Mouse (Mus musculus) heart, embryonic 15.5 days (tissue): Measurements from ENCODE around the gene Lrp10. TPM values are rescaled to one million over a fixed set of nuclear protein-coding genes. Genes with fewer than 3 reads are reported as not detected.
A peak's percentile ranks its signal among the peaks of the same experiment; 100 is the strongest.

Experiments used
- ATAC-seq: fragments of 200-750 bp; cut with Nextera tagmentation; replicated peaks from 2 replicates; pipeline ENCODE4 v1.8.0; 2017; ENCODE audit warnings: low read depth, moderate TSS enrichment; ENCODE audit not compliant: insufficient number of reproducible peaks, insufficient read depth, low FRiP score
- H3K27ac ChIP-seq: fragments of 300-500 bp; sonication (generic); 2 replicates; pipeline ENCODE4 v1.5.1; 2015; ENCODE audit warnings: mild to moderate bottlenecking, inconsistent platforms
- H3K27me3 ChIP-seq: fragments of 300-500 bp; sonication (generic); 2 replicates; pipeline ENCODE4 v1.6.1; 2015; ENCODE audit warnings: inconsistent platforms
- H3K36me3 ChIP-seq: fragments of 300-500 bp; sonication (generic); 2 replicates; pipeline ENCODE4 v1.6.1; 2015; ENCODE audit warnings: mild to moderate bottlenecking, inconsistent platforms
- H3K4me1 ChIP-seq: fragments of 300-500 bp; sonication (generic); replicated peaks from 2 replicates; pipeline ENCODE4 v1.6.1; 2015; ENCODE audit warnings: inconsistent platforms
- H3K4me2 ChIP-seq: fragments of 300-500 bp; sonication (generic); 2 replicates; pipeline ENCODE4 v1.6.1; 2015; ENCODE audit warnings: inconsistent platforms, mild to moderate bottlenecking, moderate library complexity
- H3K4me3 ChIP-seq: fragments of 300-500 bp; sonication (generic); 2 replicates; pipeline ENCODE4 v1.5.1; 2015; ENCODE audit warnings: mild to moderate bottlenecking, inconsistent platforms
- H3K9ac ChIP-seq: fragments of 300-500 bp; sonication (generic); 2 replicates; pipeline ENCODE4 v1.6.1; 2015; ENCODE audit warnings: mild to moderate bottlenecking, inconsistent platforms
- H3K9me3 ChIP-seq: fragments of 300-500 bp; sonication (generic); replicated peaks from 2 replicates; pipeline ENCODE4 v1.6.1; 2016; ENCODE audit warnings: inconsistent platforms
- WGBS: fragments of 180-500 bp; shearing (Covaris S2); methylation state at CpG from one replicate; pipeline ENCODE4 v1.1.7; 2015; ENCODE audit warnings: mixed read lengths; 5-methylcytosine and 5-hydroxymethylcytosine counted together
- polyA plus RNA-seq: library from polyadenylated mRNA; unstranded; fragments of >200 nt; fragmentation: Nextera tagmentation; extraction: Ambion mirVana; gene quantifications from 2 replicates; pipeline ENCODE4 v1.2.1, GENCODE M21; 2015

Gene Lrp10
- polyA plus RNA-seq, 1 experiment from 2014 or later = 41.9 TPM

DNA sequence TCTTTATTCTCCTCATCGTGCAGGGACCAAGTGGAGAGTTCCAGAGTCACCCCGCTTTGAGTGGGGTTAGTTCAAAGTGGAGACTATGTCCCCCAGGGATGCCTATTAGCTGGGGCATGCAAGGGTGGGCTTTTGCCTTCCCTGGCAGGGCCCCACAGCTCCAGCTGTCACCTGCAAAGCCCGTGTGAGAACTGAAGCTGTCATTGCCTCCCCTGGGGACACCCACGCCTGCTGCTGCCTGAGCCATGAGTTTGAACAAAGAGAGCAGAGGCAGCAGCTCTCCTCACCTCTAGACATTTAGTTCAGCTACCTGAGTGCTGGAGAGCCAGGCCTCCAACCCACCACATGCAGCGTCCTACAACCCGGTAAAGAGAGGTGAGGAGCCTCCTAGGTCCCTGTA lies 16.7 kb downstream of the Lrp10 start:
- 58% methylated on average over 6 of the region's 6 CpGs for WGBS
- H3K27ac ChIP-seq = no peak overlapping the region
- H3K4me1 ChIP-seq = peaks cover 24% of the 10 kb centered on the region
- H3K4me2 ChIP-seq = no peak overlapping the region
- H3K9ac ChIP-seq = no peak overlapping the region
- H3K4me3 ChIP-seq = no peak overlapping the region
- no peaks in the 10 kb centered on the region for H3K36me3 ChIP-seq
- ATAC-seq = no peak
- H3K27me3 ChIP-seq = peaks cover 30% of the 10 kb centered on the region
- no peaks in the 10 kb centered on the region for H3K9me3 ChIP-seq

DNA sequence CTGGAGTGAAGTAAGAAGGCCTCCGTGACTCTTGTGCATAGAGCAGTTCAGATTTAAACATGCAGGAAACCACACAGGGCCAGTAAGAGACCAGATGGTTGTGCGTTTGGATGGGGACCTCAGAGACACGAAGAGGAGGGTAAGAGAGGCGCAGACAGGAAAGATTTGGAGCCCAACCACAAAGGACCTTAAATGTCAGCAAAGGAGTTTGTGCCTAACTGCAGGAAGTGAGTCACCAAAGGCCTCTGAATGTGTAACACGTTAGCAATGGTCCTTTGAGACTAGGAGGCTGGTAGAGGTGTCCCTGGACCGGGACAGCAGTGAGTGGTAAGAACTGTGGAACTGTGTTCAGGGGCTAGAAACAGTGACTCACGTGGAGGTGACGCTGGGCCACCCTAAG lies 17.5 kb downstream of the Lrp10 start:
- WGBS = 68% methylated on average over 8 of the region's 8 CpGs
- ATAC-seq = no peak
- H3K9ac ChIP-seq = no peak overlapping the region

DNA sequence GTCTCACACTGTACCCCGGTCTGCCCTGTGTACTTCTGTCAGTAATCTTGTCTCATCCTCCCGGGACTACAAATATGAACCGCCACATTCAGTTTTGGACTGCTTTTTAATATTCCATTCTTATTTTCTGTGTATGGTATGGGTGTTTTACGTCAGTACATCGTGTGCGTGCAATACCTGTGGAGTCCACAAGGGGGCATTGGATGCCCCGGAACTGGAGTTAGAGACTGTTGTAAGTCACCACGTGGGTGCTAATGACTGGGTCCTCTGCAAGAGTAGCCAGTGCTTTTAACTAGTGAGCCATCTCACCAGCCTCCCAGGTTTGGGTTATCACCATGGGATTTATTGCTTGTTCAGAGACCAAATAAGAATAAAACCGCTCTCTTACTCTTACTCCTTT lies 18.6 kb downstream of the Lrp10 start:
- no peak overlapping the region for H3K4me2 ChIP-seq
- H3K27ac ChIP-seq = no peak overlapping the region
- H3K27me3 ChIP-seq = peaks cover 24% of the 10 kb centered on the region
- peaks cover 10% of the 10 kb centered on the region for H3K4me1 ChIP-seq
- WGBS = 40% methylated on average over 9 of the region's 9 CpGs
- no peak overlapping the region for H3K4me3 ChIP-seq
- no peaks in the 10 kb centered on the region for H3K9me3 ChIP-seq
- no peaks in the 10 kb centered on the region for H3K36me3 ChIP-seq
- ATAC-seq = no peak
- no peak overlapping the region for H3K9ac ChIP-seq

More for the DNA sequence above, 17.5 kb downstream of the Lrp10 start:
- no peak overlapping the region for H3K27ac ChIP-seq
- H3K4me2 ChIP-seq = no peak overlapping the region
- H3K36me3 ChIP-seq = no peaks in the 10 kb centered on the region
- peaks cover 17% of the 10 kb centered on the region for H3K4me1 ChIP-seq
- H3K27me3 ChIP-seq = peaks cover 30% of the 10 kb centered on the region
- H3K9me3 ChIP-seq = no peaks in the 10 kb centered on the region
- H3K4me3 ChIP-seq = no peak overlapping the region

DNA sequence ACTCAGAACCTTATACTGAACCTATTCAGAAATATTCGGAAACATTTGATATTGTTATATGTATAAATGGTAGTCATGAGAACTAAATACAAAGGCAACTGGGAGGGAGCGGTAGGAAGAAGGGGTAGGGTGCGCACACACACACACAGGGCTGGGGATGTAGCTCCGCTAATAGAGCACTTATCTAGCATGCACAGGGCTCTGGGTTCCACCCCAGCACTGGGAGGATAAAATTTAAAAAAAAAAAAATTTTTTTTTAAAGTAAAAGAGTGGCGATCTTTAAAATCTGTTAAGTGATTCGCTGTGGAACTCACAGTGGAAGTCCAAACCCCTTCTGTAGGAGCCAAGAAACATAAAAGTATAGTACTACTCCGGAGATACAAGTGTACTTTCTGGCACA lies 22.0 kb downstream of the Lrp10 start:
- Histone ChIP-seq H3K4me2 (no peak overlapping the region), H3K27ac (no peak overlapping the region), H3K4me3 (no peak overlapping the region), H3K9ac (no peak overlapping the region), H3K9me3 (no peaks in the 10 kb centered on the region), H3K27me3 (no peaks in the 10 kb centered on the region), H3K36me3 (no peaks in the 10 kb centered on the region), H3K4me1 (no peaks in the 10 kb centered on the region)
- 88% methylated on average over 7 of the region's 7 CpGs for WGBS
- ATAC-seq = no peak

DNA sequence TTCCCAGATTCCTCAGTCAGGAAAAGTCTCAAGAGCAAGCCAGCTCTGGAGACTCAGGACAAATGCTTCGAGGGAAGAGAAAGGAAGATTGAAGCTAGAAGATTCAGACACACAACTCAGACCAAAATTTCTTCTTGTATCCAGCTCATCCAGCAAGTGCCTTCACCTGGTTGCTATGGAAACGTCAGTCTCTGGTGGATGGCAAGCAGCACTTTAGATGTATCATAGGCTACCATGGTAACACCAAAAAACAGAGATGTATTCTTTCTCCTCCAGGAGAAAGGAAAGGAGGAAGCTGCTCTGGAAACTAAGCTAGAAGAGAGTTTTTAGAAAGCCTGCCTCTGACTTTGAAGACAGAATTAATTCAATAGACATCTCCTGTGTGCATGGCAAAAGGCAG lies 23.8 kb downstream of the Lrp10 start:
- Histone ChIP-seq H3K9ac (no peak overlapping the region), H3K4me2 (no peak overlapping the region), H3K27ac (no peak overlapping the region), H3K27me3 (no peaks in the 10 kb centered on the region), H3K9me3 (no peaks in the 10 kb centered on the region), H3K36me3 (no peaks in the 10 kb centered on the region), H3K4me1 (no peaks in the 10 kb centered on the region), H3K4me3 (no peak overlapping the region)
- WGBS = 42% methylated on average over 2 of the region's 2 CpGs
- no peak for ATAC-seq

DNA sequence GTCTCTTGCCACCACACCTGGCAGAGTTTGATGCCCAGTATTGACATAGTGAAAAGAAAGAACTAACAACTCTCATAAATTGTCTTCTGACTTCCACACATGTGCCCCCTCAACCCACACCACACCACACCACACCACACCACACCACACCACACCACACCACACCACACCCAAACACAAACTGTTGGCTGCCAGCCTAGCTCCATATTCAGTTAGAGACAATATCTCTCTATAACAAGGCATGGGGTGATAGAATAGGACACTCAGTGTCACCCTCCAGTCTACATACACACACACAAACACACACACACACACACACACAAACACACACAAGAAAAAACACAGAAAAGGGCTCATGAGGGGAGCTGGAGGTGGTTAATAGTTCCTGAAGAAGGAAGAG lies 24.4 kb downstream of the Lrp10 start:
- Histone ChIP-seq H3K36me3 (no peaks in the 10 kb centered on the region), H3K27me3 (no peaks in the 10 kb centered on the region), H3K9ac (no peak overlapping the region), H3K4me3 (no peak overlapping the region), H3K4me2 (no peak overlapping the region), H3K4me1 (peaks cover 1% of the 10 kb centered on the region; the same call in 1 of the 2 replicates), H3K27ac (no peak overlapping the region), H3K9me3 (no peaks in the 10 kb centered on the region)
- ATAC-seq = no peak

DNA sequence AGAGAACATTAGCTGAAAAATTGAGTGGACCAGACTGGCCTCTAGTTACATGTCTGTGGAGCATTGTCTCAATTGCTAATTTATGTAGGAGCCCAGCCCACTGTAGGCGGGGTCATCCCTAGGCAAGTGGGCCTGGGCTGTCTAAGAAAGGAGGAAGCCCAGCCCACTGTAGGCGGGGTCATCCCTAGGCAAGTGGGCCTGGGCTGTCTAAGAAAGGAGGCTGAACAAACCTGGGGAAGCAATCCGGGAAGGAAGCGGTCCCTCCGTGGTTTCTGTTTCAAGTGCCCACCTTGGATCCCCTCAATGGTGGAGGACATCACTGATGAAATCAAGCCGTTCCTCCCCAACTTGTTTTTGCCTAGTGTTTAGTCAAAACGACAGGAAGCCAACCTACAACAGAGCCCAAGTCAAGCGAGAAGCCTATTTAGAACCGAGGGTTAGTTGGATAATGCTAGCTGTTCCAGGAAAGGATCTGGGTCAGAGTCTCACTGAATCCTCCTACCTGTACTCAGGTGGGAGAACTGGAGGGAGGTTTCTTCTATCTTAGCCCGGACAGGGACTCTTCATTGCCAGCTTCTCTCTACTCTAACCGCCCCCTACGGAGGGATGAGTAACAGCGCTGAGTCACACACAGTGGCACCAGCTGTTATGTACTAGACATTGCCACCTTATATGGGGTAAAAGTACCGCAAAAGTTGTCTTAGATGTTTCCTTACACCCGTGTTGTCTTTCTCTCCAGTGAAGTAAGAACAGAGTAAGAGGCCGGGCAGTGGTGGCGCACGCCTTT lies 28.6 kb downstream of the Lrp10 start:
- Histone ChIP-seq H3K4me1 (peaks cover 6% of the 10 kb centered on the region; the same call in 1 of the 2 replicates), H3K9me3 (no peaks in the 10 kb centered on the region), H3K4me3 (no peak overlapping the region), H3K4me2 (no peak overlapping the region), H3K27ac (no peak overlapping the region), H3K27me3 (no peaks in the 10 kb centered on the region), H3K9ac (no peak overlapping the region), H3K36me3 (no peaks in the 10 kb centered on the region)
- ATAC-seq = peak; percentile 47; the same call in 1 of the 2 replicates
- 67% methylated on average over 18 of the region's 18 CpGs for WGBS

DNA sequence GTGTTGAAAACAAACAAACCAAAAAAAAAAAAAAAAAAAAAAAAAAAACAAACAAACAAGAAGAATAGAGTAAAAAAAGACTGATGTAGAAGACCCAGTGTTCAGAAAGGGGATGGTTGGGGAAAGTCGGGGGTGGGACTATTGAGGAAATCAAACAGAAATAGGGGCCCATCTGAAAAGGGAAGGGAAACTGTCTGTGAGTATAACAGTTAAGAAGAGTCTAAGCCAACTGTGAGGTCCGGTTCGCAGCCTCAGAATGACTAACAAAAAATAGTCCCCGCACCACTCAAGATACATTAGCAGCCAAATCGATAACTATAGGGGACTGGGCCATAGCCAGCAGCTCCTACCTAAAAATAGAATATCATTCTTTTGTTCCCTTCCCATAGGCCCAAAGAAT lies 29.3 kb downstream of the Lrp10 start:
- WGBS = 70% methylated on average over 5 of the region's 5 CpGs
- Histone ChIP-seq H3K9ac (no peak overlapping the region), H3K36me3 (no peaks in the 10 kb centered on the region), H3K4me1 (peaks cover 6% of the 10 kb centered on the region; the same call in 1 of the 2 replicates), H3K9me3 (no peaks in the 10 kb centered on the region), H3K4me2 (no peak overlapping the region), H3K27ac (no peak overlapping the region), H3K27me3 (no peaks in the 10 kb centered on the region), H3K4me3 (no peak overlapping the region)
- ATAC-seq = no peak

DNA sequence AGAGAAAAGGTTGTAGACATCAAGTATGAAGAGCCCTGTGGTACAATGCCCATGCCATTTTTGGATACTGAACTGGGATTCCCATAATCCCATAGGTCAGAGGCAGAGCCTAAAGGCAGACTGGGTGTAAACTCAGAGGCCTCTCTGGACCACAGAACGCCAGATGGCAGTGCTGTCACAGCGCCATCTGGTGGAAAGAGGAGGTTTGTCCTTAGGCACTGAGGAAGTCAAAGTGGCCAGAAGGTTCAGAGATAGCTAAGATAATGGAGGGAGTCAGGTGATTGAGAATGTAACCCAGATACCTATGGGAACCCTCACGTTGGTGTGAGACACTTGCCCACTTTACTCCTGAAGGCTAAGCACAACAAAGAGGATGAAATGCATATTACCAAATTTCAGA lies 30.3 kb downstream of the Lrp10 start:
- Histone ChIP-seq H3K9me3 (no peaks in the 10 kb centered on the region), H3K4me3 (no peak overlapping the region), H3K36me3 (no peaks in the 10 kb centered on the region), H3K4me2 (no peak overlapping the region), H3K4me1 (peaks cover 6% of the 10 kb centered on the region; the same call in 1 of the 2 replicates), H3K27me3 (no peaks in the 10 kb centered on the region), H3K27ac (no peak overlapping the region), H3K9ac (no peak overlapping the region)
- 0 out of 2 replicates have a peak, but pooled peaks have one; percentile 18 for ATAC-seq
- 4% methylated on average over 3 of the region's 3 CpGs for WGBS

DNA sequence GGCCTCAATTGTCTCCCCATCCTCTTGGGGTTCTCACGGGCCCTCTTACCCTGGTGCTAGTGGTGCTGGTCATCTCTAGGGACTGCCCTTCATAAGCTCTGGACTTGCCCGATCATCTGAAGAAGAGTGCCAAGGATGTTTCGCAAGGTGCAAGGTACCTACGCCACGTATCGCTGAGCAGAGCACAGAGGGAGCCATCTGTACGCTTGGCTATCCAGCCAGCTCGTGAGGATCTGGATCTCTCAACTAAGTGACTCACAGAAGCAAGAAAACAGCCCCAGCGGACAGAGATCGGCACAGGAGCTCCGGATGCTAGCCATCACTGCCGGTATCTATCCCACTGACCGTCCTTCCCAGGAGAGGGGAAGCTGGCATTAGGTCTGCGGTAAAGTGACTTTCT lies 32.8 kb downstream of the Lrp10 start:
- no peaks in the 10 kb centered on the region for H3K36me3 ChIP-seq
- ATAC-seq = no peak
- no peaks in the 10 kb centered on the region for H3K9me3 ChIP-seq
- no peak overlapping the region for H3K27ac ChIP-seq
- peaks cover 6% of the 10 kb centered on the region; the same call in 1 of the 2 replicates for H3K4me1 ChIP-seq
- 80% methylated on average over 14 of the region's 14 CpGs for WGBS
- H3K9ac ChIP-seq = no peak overlapping the region
- no peak overlapping the region for H3K4me2 ChIP-seq
- no peak overlapping the region for H3K4me3 ChIP-seq
- no peaks in the 10 kb centered on the region for H3K27me3 ChIP-seq

DNA sequence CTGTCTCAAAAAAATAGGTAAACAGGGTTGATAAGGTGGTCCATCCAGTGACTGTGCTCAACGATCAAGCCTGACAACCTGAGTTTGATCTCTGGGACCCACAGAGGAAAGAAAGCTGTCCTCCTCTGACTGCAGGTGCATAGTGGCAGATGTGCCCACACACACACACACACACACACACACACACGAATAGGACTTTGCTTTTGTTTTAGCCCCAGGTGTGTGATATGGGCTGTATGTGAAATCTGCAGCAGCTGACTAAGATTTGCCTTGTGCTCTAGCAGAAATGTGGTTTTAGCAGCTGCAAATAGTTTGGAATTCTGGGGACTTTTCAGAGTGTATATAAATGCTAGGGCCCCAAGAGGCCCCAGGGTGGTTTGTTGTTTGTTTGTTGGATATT lies 35.4 kb downstream of the Lrp10 start:
- H3K4me2 ChIP-seq = no peak overlapping the region
- H3K9me3 ChIP-seq = no peaks in the 10 kb centered on the region
- H3K9ac ChIP-seq = no peak overlapping the region
- no peak for ATAC-seq
- no peak overlapping the region for H3K4me3 ChIP-seq
- H3K27me3 ChIP-seq = no peaks in the 10 kb centered on the region
- H3K36me3 ChIP-seq = no peaks in the 10 kb centered on the region
- H3K27ac ChIP-seq = no peak overlapping the region
- WGBS = 58% methylated on average over 2 of the region's 2 CpGs
- no peaks in the 10 kb centered on the region for H3K4me1 ChIP-seq

DNA sequence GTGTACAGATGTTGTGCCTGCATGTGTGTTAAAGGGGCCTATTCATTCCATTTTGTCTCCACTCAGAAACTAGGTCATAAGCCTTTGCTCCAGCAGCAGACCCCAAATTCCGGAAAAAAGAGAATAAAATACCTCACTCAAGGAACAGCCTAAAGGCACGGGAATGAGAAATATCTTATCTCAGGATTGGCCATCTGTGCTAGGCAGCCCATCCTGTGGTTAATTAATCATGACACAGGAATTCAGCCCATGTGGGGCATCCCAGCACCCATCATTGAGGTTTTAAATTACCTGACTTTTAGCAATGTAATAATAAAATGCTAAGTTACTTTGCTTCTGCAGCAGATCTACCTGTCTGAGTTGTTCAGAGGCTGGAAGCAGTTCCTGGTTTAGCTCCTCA lies 37.4 kb downstream of the Lrp10 start:
- Histone ChIP-seq H3K4me2 (no peak overlapping the region), H3K9ac (no peak overlapping the region), H3K9me3 (no peaks in the 10 kb centered on the region), H3K4me3 (no peak overlapping the region), H3K36me3 (peaks cover 3% of the 10 kb centered on the region; the same call in 1 of the 2 replicates), H3K4me1 (no peaks in the 10 kb centered on the region), H3K27me3 (no peaks in the 10 kb centered on the region), H3K27ac (no peak overlapping the region)
- WGBS = 49% methylated on average over 2 of the region's 2 CpGs
- no peak for ATAC-seq
